Mouse (Mus musculus): ENCODE data around the gene Gm9999. TPM values are rescaled to one million over a fixed set of nuclear protein-coding genes. Genes with fewer than 3 reads are reported as not detected.

The Gm9999 gene
- total and polyA plus RNA-seq, 2 experiments from 2014 or later = not detected

DNA sequence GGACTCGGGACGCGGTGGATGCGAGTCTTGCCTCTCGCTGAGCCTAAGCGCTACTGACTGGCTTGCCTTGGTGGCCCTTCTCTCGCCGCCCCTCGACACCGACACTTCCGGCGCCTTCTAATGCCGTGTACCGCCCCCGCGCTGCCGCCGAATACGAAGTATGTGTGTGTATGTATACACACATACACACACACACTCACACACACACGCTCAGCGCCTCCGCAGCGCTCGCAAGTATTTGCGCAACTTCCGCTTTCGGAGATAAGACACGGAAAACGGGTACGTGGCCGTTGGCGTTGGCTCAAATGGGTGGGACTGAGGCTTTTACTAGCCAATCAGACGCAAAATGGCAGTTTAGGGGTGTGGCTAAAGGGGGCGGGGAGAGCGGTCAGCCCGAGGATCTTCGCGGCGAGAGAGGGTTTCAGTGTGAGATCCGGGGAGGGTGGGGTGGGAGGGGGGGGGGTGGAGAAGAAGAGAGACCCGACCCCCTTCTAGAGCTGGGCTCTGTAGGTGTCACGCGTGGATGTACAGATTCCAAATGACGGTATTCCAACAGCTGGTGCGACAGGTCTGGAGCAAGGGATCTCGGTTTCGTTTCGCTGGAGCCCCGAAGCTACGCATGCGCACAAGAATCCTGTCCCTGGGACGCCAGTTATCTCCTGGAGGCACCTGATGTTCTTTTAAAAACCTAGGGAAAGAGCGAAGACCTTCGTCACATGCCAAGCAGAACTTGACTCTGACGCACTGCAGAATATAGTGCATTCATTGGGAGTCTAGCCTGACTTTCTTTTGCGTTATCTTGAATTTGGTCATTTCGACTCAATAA is 25.0 kb downstream of the Gm9999 start, which contains the start of gene Spty2d1:
TSS of gene Spty2d1 (minus strand) at position 244 of the 826 bp plus-strand sequence.
- Histone ChIP-seq H3K4me1 (ENCODE audit: insufficient read depth, low read length) (peaks cover 6% of the 10 kb centered on the region), H3K27me3 (ENCODE audit: insufficient read depth, low read length) (no peaks in the 10 kb centered on the region), H3K9ac (replicated peaks; ENCODE audit: low read length, poor library complexity, severe bottlenecking) (peak within 1 kb of the TSS; percentile 68), H3K36me3 (ENCODE audit: insufficient read depth, low read length) (no peaks in the 10 kb centered on the region), H3K4me3 (ENCODE audit: low read depth, low read length) (peak within 1 kb of the TSS; percentile 69), H3K9me3 (ENCODE audit: low read length) (no peaks in the 10 kb centered on the region), H3K27ac (ENCODE audit: low read depth, low read length) (peak within 1 kb of the TSS; percentile 84), H3K4me2 (ENCODE audit: low read depth, low read length, poor library complexity, severe bottlenecking) (peak within 1 kb of the TSS; percentile 73)
- DNase-seq (ENCODE audit: low spot score) (peak; percentile 100), ATAC-seq (ENCODE audit: low FRiP score) (peak; percentile 97)
- WGBS = 1% methylated on average over 57 of the region's 57 CpGs
- TF ChIP-seq CTCF (IDR thresholded peaks at IDR 0.05) = no peak

- no peak for TF ChIP-seq CTCF (IDR thresholded peaks at IDR 0.05)
- H3K4me1 ChIP-seq (ENCODE audit: insufficient read depth, low read length) = no peaks in the 10 kb centered on the region; the same call in none of the 2 replicates
- DNase-seq (ENCODE audit: low spot score) (no peak), ATAC-seq (ENCODE audit: low FRiP score) (no peak)
- H3K27ac ChIP-seq (ENCODE audit: low read depth, low read length) = no peak overlapping the region
- H3K4me3 ChIP-seq (ENCODE audit: low read depth, low read length) = no peak overlapping the region
- H3K27me3 ChIP-seq (ENCODE audit: insufficient read depth, low read length) = no peaks in the 10 kb centered on the region
- H3K9ac ChIP-seq (replicated peaks; ENCODE audit: low read length, poor library complexity, severe bottlenecking) = no peak overlapping the region
- H3K36me3 ChIP-seq (ENCODE audit: insufficient read depth, low read length) = no peaks in the 10 kb centered on the region
- no peak overlapping the region for H3K4me2 ChIP-seq (ENCODE audit: low read depth, low read length, poor library complexity, severe bottlenecking)
- H3K9me3 ChIP-seq (ENCODE audit: low read length) = no peaks in the 10 kb centered on the region
- 48% methylated on average over 9 of the region's 9 CpGs for whole genome bisulfite sequencing
Measured at GRCm38 (mm10) chr7:47013131-47013767, 29.9 kb downstream of the Gm9999 start.

DNA sequence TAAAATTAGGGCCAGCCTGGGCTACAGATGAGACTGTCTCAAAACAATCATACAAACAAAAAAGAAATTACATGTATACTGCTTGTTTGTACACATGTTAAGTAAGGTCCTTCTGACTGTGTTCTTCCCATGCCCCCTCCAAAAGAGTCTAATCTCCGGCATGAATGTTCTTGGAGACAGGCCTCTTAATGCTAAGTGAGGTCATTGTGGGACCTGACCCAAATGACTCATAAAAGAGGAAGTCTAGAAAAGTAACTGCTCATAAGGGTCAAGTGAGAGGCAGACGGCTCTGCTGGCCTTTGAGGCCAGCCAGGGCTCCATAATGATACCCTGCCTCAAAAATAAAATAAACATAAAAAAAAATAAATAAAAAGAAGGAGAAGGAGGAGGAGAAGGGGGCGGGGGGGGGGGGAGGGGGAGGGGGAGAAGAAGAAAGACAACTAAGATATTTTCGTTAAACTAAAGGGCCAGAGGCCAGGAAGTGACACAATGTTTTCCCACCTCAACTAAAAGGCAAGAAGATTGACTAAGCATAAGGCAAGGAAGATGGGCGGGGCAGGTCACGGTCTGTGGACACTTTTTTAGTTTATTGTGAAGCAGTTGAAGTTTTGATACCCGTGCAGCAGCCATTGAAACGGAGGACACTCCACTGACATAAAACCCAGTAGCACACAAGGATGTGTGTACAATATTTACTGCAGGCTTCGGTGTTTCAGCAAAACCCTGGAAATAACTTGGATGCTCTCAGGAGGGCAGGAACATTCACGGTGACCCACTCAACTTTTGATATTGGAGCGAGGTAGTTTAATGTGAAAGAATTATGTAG is 31.4 kb downstream of the Gm9999 start:
- WGBS = 47% methylated on average over 10 of the region's 11 CpGs
- Histone ChIP-seq H3K36me3 (ENCODE audit: insufficient read depth, low read length) (no peaks in the 10 kb centered on the region), H3K4me3 (ENCODE audit: low read depth, low read length) (no peak overlapping the region), H3K4me1 (ENCODE audit: insufficient read depth, low read length) (no peaks in the 10 kb centered on the region; the same call in 1 of the 2 replicates), H3K27me3 (ENCODE audit: insufficient read depth, low read length) (no peaks in the 10 kb centered on the region), H3K27ac (ENCODE audit: low read depth, low read length) (no peak overlapping the region), H3K9me3 (ENCODE audit: low read length) (no peaks in the 10 kb centered on the region), H3K9ac (replicated peaks; ENCODE audit: low read length, poor library complexity, severe bottlenecking) (no peak overlapping the region), H3K4me2 (ENCODE audit: low read depth, low read length, poor library complexity, severe bottlenecking) (no peak overlapping the region)
- TF ChIP-seq CTCF (IDR thresholded peaks at IDR 0.05) = no peak
- ATAC-seq (ENCODE audit: low FRiP score) (no peak), DNase-seq (ENCODE audit: low spot score) (no peak)

GRCm38 (mm10) chr7:47015390-47016065 is 32.1 kb downstream of the Gm9999 start:
- WGBS = 10% methylated on average over 6 of the region's 6 CpGs
- DNase-seq (ENCODE audit: low spot score) = peak; percentile 83
- Histone ChIP-seq H3K36me3 (ENCODE audit: insufficient read depth, low read length) (no peaks in the 10 kb centered on the region), H3K4me1 (ENCODE audit: insufficient read depth, low read length) (no peaks in the 10 kb centered on the region), H3K27me3 (ENCODE audit: insufficient read depth, low read length) (no peaks in the 10 kb centered on the region), H3K9ac (replicated peaks; ENCODE audit: low read length, poor library complexity, severe bottlenecking) (no peak overlapping the region), H3K4me2 (ENCODE audit: low read depth, low read length, poor library complexity, severe bottlenecking) (peak overlapping the region; percentile 54), H3K27ac (ENCODE audit: low read depth, low read length) (no peak overlapping the region), H3K4me3 (ENCODE audit: low read depth, low read length) (peak overlapping the region; percentile 18; the same call in 1 of the 2 replicates), H3K9me3 (ENCODE audit: low read length) (no peaks in the 10 kb centered on the region)
- TF ChIP-seq CTCF (IDR thresholded peaks at IDR 0.05) = peak; percentile 78
- peak; percentile 85 for ATAC-seq (ENCODE audit: low FRiP score)

DNA sequence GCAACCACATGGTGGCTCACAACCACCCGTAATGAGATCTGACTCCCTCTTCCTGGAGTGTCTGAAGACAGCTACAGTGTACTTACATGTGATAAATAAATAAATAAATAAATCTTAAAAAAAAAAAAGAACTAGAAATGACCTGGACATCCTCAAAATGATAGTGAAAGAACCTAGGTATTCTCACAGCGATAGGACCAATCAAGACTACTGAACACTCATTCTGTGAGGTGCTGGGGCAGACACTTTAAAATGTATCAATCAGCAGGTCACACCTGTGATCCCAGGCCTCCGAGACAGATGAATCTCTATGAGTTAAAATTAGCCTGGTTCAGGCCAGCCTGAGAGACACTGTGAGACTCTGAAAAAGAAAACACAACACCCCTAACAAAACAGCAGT is 33.2 kb downstream of the Gm9999 start:
- no peak overlapping the region for H3K4me2 ChIP-seq (ENCODE audit: low read depth, low read length, poor library complexity, severe bottlenecking)
- no peaks in the 10 kb centered on the region for H3K9me3 ChIP-seq (ENCODE audit: low read length)
- ATAC-seq (ENCODE audit: low FRiP score) (no peak), DNase-seq (ENCODE audit: low spot score) (no peak)
- H3K4me1 ChIP-seq (ENCODE audit: insufficient read depth, low read length) = no peaks in the 10 kb centered on the region
- H3K27ac ChIP-seq (ENCODE audit: low read depth, low read length) = no peak overlapping the region
- no peak overlapping the region for H3K9ac ChIP-seq (replicated peaks; ENCODE audit: low read length, poor library complexity, severe bottlenecking)
- H3K36me3 ChIP-seq (ENCODE audit: insufficient read depth, low read length) = no peaks in the 10 kb centered on the region
- H3K27me3 ChIP-seq (ENCODE audit: insufficient read depth, low read length) = 0 out of 2 replicates have a peak, but pooled peaks cover 3% of the 10 kb centered on the region
- H3K4me3 ChIP-seq (ENCODE audit: low read depth, low read length) = no peak overlapping the region
- WGBS = 75% methylated on average over 3 of the region's 3 CpGs
- no peak for TF ChIP-seq CTCF (IDR thresholded peaks at IDR 0.05)

All from midbrain, postnatal 0 days (tissue).